Mouse (Mus musculus) forebrain, embryonic 15.5 days (tissue): ENCODE measurements around the gene Chrne. TPM values are rescaled to one million over a fixed set of nuclear protein-coding genes. Genes with fewer than 3 reads are reported as not detected.

Experiments
- ATAC-seq: fragments of 200-750 bp; cut with Nextera tagmentation; replicated peaks from 2 replicates; pipeline ENCODE4 v1.8.0; 2017; ENCODE audit warnings: mild to moderate bottlenecking, moderate TSS enrichment, moderate library complexity
- H3K27ac ChIP-seq: fragments of 300-500 bp; sonication (generic); replicated peaks from 2 replicates; pipeline ENCODE4 v1.5.1; 2015; ENCODE audit warnings: mild to moderate bottlenecking, inconsistent platforms
- H3K27me3 ChIP-seq: fragments of 300-500 bp; sonication (generic); 2 replicates; pipeline ENCODE4 v1.6.1; 2015; ENCODE audit warnings: inconsistent platforms
- H3K36me3 ChIP-seq: fragments of 300-500 bp; sonication (generic); 2 replicates; pipeline ENCODE4 v1.6.1; 2015; ENCODE audit warnings: mild to moderate bottlenecking, inconsistent platforms
- H3K4me1 ChIP-seq: fragments of 300-500 bp; sonication (generic); 2 replicates; pipeline ENCODE4 v1.6.1; 2015; ENCODE audit warnings: inconsistent platforms
- H3K4me2 ChIP-seq: fragments of 300-500 bp; sonication (generic); replicated peaks from 2 replicates; pipeline ENCODE4 v1.6.1; 2015; ENCODE audit warnings: mild to moderate bottlenecking, inconsistent platforms
- H3K4me3 ChIP-seq: fragments of 300-500 bp; sonication (generic); 2 replicates; pipeline ENCODE4 v1.5.1; 2015; ENCODE audit warnings: mild to moderate bottlenecking, inconsistent platforms
- H3K9ac ChIP-seq: fragments of 300-500 bp; sonication (generic); replicated peaks from 2 replicates; pipeline ENCODE4 v1.6.1; 2015; ENCODE audit warnings: mild to moderate bottlenecking, inconsistent platforms
- H3K9me3 ChIP-seq: fragments of 300-500 bp; sonication (generic); 2 replicates; pipeline ENCODE4 v1.6.1; 2016; ENCODE audit warnings: inconsistent platforms
- WGBS: fragments of 180-500 bp; shearing (Covaris S2); methylation state at CpG from one replicate; pipeline ENCODE4 v1.1.7; 2015; ENCODE audit warnings: mixed read lengths; 5-methylcytosine and 5-hydroxymethylcytosine counted together
- polyA plus RNA-seq: library from polyadenylated mRNA; unstranded; fragments of >200 nt; fragmentation: Nextera tagmentation; extraction: Ambion mirVana; gene quantifications from 2 replicates; pipeline ENCODE4 v1.2.1, GENCODE M21; 2015

Chrne gene
- polyA plus RNA-seq, 1 experiment from 2014 or later, result 0.34 TPM

DNA sequence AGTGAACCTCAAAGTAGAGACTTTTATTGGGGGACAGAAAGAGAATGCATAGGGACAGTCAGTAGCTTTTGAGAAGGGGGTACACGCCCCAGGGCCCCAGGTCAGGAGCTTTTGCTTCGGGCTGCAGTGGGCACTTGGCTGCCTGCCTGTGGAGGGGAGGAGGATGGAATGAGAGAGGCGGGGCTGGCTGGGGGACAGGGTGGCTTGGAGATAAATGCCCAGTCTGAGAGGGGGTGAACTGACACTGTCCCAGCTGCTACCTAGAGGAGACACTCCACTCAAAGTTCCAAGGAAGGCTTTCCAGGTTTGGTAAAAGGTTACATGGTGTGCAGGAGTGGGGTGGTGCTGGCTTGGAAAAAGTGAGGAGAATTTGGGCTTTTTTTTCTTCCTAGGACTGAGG is 37.9 kb upstream of the Chrne start, which contains the start of gene Eno3:
Gene Eno3, plus strand, starts transcription at position 239 of the 400 bp plus-strand sequence.
- Histone ChIP-seq H3K4me2 (peak within 1 kb of the TSS; percentile 72), H3K9ac (peak within 1 kb of the TSS; percentile 97), H3K4me1 (peaks cover 37% of the 10 kb centered on the region), H3K4me3 (peak within 1 kb of the TSS; percentile 99), H3K9me3 (no peaks in the 10 kb centered on the region), H3K36me3 (peaks cover 6% of the 10 kb centered on the region; the same call in 1 of the 2 replicates), H3K27ac (peak within 1 kb of the TSS; percentile 97), H3K27me3 (no peaks in the 10 kb centered on the region)
- WGBS, result 19% methylated on average over 3 of the region's 3 CpGs
- ATAC-seq, result no peak

GRCm38 (mm10) chr11:70656456-70656927 is 37.5 kb upstream of the Chrne start:
- peak overlapping the region; percentile 99 for H3K4me3 ChIP-seq
- H3K9ac ChIP-seq, result peak overlapping the region; percentile 97
- H3K27ac ChIP-seq, result peak overlapping the region; percentile 97; the same call in 1 of the 2 replicates
- peaks cover 41% of the 10 kb centered on the region for H3K4me1 ChIP-seq
- 8% methylated on average over 16 of the region's 16 CpGs for WGBS
- no peak for ATAC-seq
- peak overlapping the region; percentile 72 for H3K4me2 ChIP-seq
- peaks cover 9% of the 10 kb centered on the region for H3K36me3 ChIP-seq
- no peaks in the 10 kb centered on the region for H3K9me3 ChIP-seq
- H3K27me3 ChIP-seq, result no peaks in the 10 kb centered on the region

DNA sequence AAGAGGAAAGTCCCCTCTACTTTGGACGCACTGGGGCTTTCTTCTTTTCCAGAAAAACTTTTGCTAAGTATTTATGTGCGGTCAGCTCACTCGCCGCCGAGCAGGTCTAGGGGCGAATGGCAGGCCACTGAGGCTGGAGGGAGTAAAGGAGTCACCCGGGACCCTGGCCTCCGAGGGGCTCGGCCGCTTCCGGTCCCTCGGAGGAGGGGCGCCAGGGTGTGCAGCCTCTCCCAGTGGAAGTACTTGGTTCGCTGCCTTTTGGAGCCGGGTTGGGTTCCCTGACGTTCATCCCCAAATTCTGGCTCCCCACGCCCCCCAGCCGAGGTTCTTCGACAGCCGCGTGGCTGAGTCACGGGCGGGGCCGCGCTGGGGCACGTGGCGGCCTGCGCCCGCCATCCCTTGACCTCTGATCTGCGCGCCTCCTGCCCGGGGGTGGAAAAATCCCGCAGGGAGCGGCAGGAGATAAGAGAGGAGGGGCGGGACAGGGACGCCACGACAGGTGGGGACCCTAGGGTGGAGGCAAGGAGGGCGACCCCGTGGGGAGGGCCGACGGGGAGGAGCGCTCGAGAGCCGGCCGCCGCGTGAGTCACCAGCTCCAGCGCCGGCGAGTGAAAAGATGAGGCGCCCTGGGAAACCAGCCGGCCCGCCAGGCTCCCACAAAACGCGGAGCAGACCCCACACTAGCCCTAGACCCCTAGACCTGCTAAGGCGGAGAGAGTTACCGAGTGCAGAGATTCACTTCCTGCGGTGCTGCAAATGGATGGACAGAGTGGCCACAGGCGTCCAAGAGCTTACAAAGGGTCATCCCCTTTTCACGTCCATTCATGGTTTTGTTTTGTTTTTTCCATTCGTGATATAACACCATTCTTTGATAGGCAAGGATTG is 36.8 kb upstream of the Chrne start:
- ATAC-seq, result no peak; the same call in 1 of the 2 replicates
- peak overlapping the region; percentile 72 for H3K4me2 ChIP-seq
- H3K4me1 ChIP-seq, result peaks cover 41% of the 10 kb centered on the region
- peak overlapping the region; percentile 99 for H3K4me3 ChIP-seq
- H3K9ac ChIP-seq, result peak overlapping the region; percentile 97
- under 1% methylated on average over 61 of the region's 61 CpGs for WGBS
- no peaks in the 10 kb centered on the region for H3K27me3 ChIP-seq
- peak overlapping the region; percentile 97 for H3K27ac ChIP-seq
- peaks cover 16% of the 10 kb centered on the region for H3K36me3 ChIP-seq
- no peaks in the 10 kb centered on the region for H3K9me3 ChIP-seq

- H3K4me3 ChIP-seq, result peak overlapping the region; percentile 99
- peak overlapping the region; percentile 97 for H3K27ac ChIP-seq
- WGBS, result under 1% methylated on average over 48 of the region's 48 CpGs
- no peaks in the 10 kb centered on the region for H3K27me3 ChIP-seq
- peaks cover 41% of the 10 kb centered on the region for H3K4me1 ChIP-seq
- peaks cover 24% of the 10 kb centered on the region for H3K36me3 ChIP-seq
- H3K9me3 ChIP-seq, result no peaks in the 10 kb centered on the region
- H3K4me2 ChIP-seq, result peak overlapping the region; percentile 72
- H3K9ac ChIP-seq, result peak overlapping the region; percentile 97
- ATAC-seq, result peak; percentile 62
Measured at GRCm38 (mm10) chr11:70654923-70655570, 36.0 kb upstream of the Chrne start.

GRCm38 (mm10) chr11:70654198-70654922 is 35.3 kb upstream of the Chrne start, which contains the start of gene Pfn1:
Gene Pfn1, minus strand, starts transcription at chr11:70654644.
- Histone ChIP-seq H3K4me3 (peak within 1 kb of the TSS; percentile 99), H3K27me3 (no peaks in the 10 kb centered on the region), H3K9me3 (no peaks in the 10 kb centered on the region), H3K4me1 (peaks cover 46% of the 10 kb centered on the region), H3K27ac (peak within 1 kb of the TSS; percentile 97), H3K36me3 (peaks cover 31% of the 10 kb centered on the region), H3K9ac (peak within 1 kb of the TSS; percentile 97), H3K4me2 (peak within 1 kb of the TSS; percentile 72)
- WGBS, result under 1% methylated on average over 56 of the region's 61 CpGs
- ATAC-seq, result peak; percentile 59

DNA sequence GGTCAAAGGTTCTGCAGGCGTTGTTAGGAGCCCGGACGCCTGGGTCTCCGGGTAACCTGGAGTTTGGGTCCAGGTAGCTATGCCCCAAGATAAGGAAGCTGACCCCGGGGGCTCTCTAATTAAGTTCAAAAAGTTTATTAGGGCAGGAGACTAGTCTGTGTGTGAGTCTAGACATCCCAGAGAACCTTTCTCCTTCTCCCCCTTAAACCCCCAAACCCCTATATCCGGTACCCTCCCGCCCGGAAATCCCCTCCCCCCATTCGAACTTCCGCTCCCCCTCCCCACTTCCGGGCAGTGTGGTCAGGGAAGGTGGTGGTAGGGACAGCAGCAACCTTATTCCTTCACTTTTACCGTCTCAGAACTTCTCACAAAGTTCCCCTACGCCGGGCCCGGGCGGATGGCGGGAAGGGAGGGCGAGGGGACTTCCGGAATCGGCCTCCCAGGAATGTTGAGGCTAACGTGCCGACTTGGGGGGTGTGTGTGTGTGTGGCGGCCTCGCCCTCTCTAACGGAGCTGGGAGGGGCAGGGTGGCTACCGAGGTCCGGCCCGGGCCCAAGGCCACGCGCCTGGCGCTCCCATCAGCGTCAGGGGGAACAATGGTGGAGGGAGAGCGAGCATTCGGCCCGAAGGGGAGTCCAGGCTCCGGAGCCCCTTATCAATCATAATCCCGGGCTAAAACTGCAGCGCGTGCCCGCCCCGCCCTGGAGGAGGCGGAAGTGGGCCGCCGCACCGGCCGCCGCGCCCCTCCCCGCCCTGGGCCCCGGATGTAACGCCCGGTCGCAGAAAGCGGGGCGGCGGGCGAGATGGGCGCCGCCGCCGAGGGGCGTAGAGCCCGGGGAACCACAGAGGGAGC is 34.6 kb upstream of the Chrne start:
- Histone ChIP-seq H3K27ac (peak overlapping the region; percentile 97), H3K9ac (peak overlapping the region; percentile 97), H3K4me3 (peak overlapping the region; percentile 99), H3K4me1 (peaks cover 54% of the 10 kb centered on the region), H3K9me3 (no peaks in the 10 kb centered on the region), H3K4me2 (peak overlapping the region; percentile 72), H3K36me3 (peaks cover 37% of the 10 kb centered on the region), H3K27me3 (no peaks in the 10 kb centered on the region)
- WGBS, result under 1% methylated on average over 51 of the region's 63 CpGs
- peak; percentile 66 for ATAC-seq

GRCm38 (mm10) chr11:70652884-70653344 is 33.9 kb upstream of the Chrne start:
- peak overlapping the region; percentile 97 for H3K27ac ChIP-seq
- no peaks in the 10 kb centered on the region for H3K27me3 ChIP-seq
- peak overlapping the region; percentile 97 for H3K9ac ChIP-seq
- H3K36me3 ChIP-seq, result peaks cover 37% of the 10 kb centered on the region
- no peaks in the 10 kb centered on the region for H3K9me3 ChIP-seq
- peaks cover 60% of the 10 kb centered on the region for H3K4me1 ChIP-seq
- 62% methylated on average over 6 of the region's 6 CpGs for WGBS
- peak overlapping the region; percentile 99 for H3K4me3 ChIP-seq
- H3K4me2 ChIP-seq, result peak overlapping the region; percentile 72
- ATAC-seq, result no peak

DNA sequence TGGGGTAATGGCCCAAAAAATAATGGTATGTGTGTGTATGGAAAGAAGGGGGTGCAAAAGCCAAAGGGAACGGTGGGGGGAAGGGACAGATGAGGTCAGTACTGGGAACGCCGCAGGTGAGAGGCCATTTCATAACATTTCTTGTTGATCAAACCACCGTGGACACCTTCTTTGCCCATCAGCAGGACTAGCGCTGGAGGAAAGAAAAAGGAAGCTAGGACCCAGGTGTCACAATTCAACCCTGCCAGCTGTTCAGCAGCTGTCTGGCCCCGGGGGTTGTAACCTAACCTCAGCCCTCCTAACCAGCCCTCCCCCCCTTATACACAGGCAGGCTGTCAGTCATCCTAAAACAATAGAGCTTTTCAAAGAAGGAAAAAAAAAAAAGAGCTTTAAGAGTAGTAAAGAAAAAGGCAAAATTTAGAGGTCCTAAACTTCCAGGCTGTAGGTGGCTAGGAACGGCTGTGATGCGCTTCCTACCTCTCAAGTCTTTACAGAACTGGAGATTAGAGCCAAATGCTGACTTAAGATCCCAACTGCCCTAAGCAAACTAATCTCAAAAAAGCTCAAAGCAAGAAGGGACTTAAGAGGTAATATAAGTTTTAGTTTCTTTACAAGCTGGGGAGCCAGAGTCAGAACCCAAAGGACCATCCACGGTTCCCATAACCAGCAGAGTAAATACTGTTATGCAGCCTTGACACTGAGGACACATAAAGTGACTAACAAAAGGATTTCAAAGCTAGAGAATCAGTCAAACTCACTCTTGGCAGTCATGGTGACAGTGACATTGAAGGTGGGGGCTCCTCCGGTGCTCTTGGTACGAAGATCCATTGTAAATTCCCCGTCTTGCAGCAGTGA is 33.2 kb upstream of the Chrne start:
- peak overlapping the region; percentile 72 for H3K4me2 ChIP-seq
- no peaks in the 10 kb centered on the region for H3K9me3 ChIP-seq
- WGBS, result 72% methylated on average over 12 of the region's 12 CpGs
- peak overlapping the region; percentile 99 for H3K4me3 ChIP-seq
- H3K9ac ChIP-seq, result peak overlapping the region; percentile 97; the same call in 1 of the 2 replicates
- no peak for ATAC-seq
- H3K27ac ChIP-seq, result no peak overlapping the region
- H3K4me1 ChIP-seq, result peaks cover 62% of the 10 kb centered on the region
- H3K27me3 ChIP-seq, result no peaks in the 10 kb centered on the region
- peaks cover 37% of the 10 kb centered on the region for H3K36me3 ChIP-seq

GRCm38 (mm10) chr11:70651391-70651790 is 32.4 kb upstream of the Chrne start:
- no peak overlapping the region for H3K4me2 ChIP-seq

More at GRCm38 (mm10) chr11:70651391-70651790, 32.4 kb upstream of the Chrne start:
- WGBS, result 82% methylated on average over 2 of the region's 2 CpGs
- no peak overlapping the region for H3K27ac ChIP-seq
- H3K9ac ChIP-seq, result no peak overlapping the region
- no peak overlapping the region for H3K4me3 ChIP-seq
- H3K27me3 ChIP-seq, result no peaks in the 10 kb centered on the region
- ATAC-seq, result no peak
- peaks cover 37% of the 10 kb centered on the region for H3K36me3 ChIP-seq
- H3K4me1 ChIP-seq, result peaks cover 57% of the 10 kb centered on the region
- H3K9me3 ChIP-seq, result no peaks in the 10 kb centered on the region
